Mouse (Mus musculus) kidney, adult 2 months (tissue): ENCODE measurements around the gene Phlpp1.

Source experiments
- CTCF ChIP-seq: fragments of 200-500 bp; conservative IDR thresholded peaks from 2 replicates; pipeline ENCODE4 v1.5.1; 2011; ENCODE audit warnings: low read depth, mild to moderate bottlenecking, control low read depth, low read length, moderate library complexity, mixed read lengths; ENCODE audit not compliant: insufficient read depth, insufficient read length
- POLR2A ChIP-seq: fragments of 200-500 bp; IDR thresholded peaks from one replicate; pipeline ENCODE4 v1.6.1; 2011; ENCODE audit warnings: low read depth, low read length, control low read depth

- no peak for TF ChIP-seq POLR2A
- no peak for TF ChIP-seq CTCF
These were observed 864 bp downstream of the Phlpp1 start for GRCm38 (mm10) chr1:106172301-106172930.
